Mouse (Mus musculus) lung, adult 2 months (tissue): ENCODE results near the gene Cramp1l. TPM values are rescaled to one million over a fixed set of nuclear protein-coding genes. Genes with fewer than 3 reads are reported as not detected.

Experiments used
- DNase-seq: peaks from one replicate; pipeline ENCODE4 v3.0.0; 2022
- H3K4me1 ChIP-seq: fragments of 200-500 bp; 2 replicates; pipeline ENCODE4 v1.6.1; 2011; ENCODE audit warnings: low read length; ENCODE audit not compliant: control insufficient read depth, insufficient read depth
- H3K4me3 ChIP-seq: fragments of 200-500 bp; replicated peaks from 2 replicates; pipeline ENCODE3; 2011; ENCODE audit warnings: low read depth, mild to moderate bottlenecking, control low read depth, low read length; ENCODE audit errors: extremely low read depth
- CTCF ChIP-seq: fragments of 200-500 bp; IDR thresholded peaks from 2 replicates; pipeline ENCODE4 v1.5.1; 2011; ENCODE audit warnings: mild to moderate bottlenecking, low read length, control low read depth; ENCODE audit not compliant: insufficient read depth
- POLR2A ChIP-seq: fragments of 200-500 bp; IDR thresholded peaks from 2 replicates; pipeline ENCODE4 v1.6.1; 2011; ENCODE audit warnings: low read depth, mild to moderate bottlenecking, control low read depth, low read length, borderline replicate concordance; ENCODE audit errors: extremely low read depth
- WGBS: fragments of 180-500 bp; shearing (Covaris S2); methylation state at CpG from one replicate; pipeline ENCODE4 v1.1.7; 2018; 5-methylcytosine and 5-hydroxymethylcytosine counted together
- polyA plus RNA-seq: library from polyadenylated mRNA; depleted of rRNA; stranded (reverse); fragments of >200 nt; gene quantifications from 2 replicates; pipeline ENCODE4 v1.2.3, GENCODE M21; 2012

Cramp1l gene
- polyA plus RNA-seq, 1 experiment, result 18.0 TPM

DNA sequence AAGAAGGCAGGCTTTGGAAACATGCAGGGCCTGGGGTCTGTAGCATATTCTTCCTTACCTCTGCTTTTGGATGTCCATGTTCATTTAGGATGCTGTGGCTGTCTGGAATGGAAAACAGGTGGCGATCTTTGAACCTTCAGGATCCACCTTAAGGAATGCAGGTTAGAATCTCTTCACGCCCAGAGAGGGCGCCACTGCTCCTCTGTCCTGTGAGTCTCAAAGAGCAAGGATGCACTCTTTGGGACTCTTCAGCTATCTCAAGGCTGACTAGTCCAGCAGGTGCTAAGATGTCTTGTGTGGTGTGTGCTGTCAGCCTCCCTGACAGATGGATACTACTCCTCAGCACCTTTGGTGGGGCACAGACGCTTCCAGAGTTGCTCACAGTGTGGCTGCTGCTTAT is 20.6 kb upstream of the Cramp1l start:
- TF ChIP-seq POLR2A, result no peak
- TF ChIP-seq CTCF, result peak; percentile 68
- no peak overlapping the region for H3K4me3 ChIP-seq
- 65% methylated on average over 4 of the region's 4 CpGs for WGBS
- DNase-seq, result no peak
- H3K4me1 ChIP-seq, result no peaks in the 10 kb centered on the region; the same call in 1 of the 2 replicates

GRCm38 (mm10) chr17:25016292-25017132 is 924 bp upstream of the Cramp1l start:
- TF ChIP-seq CTCF (0 out of 2 replicates have a peak, but pooled peaks have one; percentile 8), POLR2A (peak; percentile 75; the same call in 1 of the 2 replicates)
- whole genome bisulfite sequencing, result under 1% methylated on average over 55 of the region's 55 CpGs

GRCm38 (mm10) chr17:25014841-25015570 is 582 bp downstream of the Cramp1l start:
- H3K4me1 ChIP-seq, result peaks cover 2% of the 10 kb centered on the region; the same call in 1 of the 2 replicates
- DNase-seq, result no peak
- H3K4me3 ChIP-seq, result peak overlapping the region; percentile 88
- TF ChIP-seq POLR2A (0 out of 2 replicates have a peak, but pooled peaks have one; percentile 25), CTCF (no peak)
- whole genome bisulfite sequencing, result under 1% methylated on average over 39 of the region's 39 CpGs

More at GRCm38 (mm10) chr17:25016292-25017132, 924 bp upstream of the Cramp1l start:
- DNase-seq, result peak; percentile 71
- H3K4me1 ChIP-seq, result peaks cover 2% of the 10 kb centered on the region; the same call in 1 of the 2 replicates
- peak overlapping the region; percentile 57 for H3K4me3 ChIP-seq

- no peak; the same call in 1 of the 2 replicates for TF ChIP-seq POLR2A
- no peak for TF ChIP-seq CTCF
Measured at GRCm38 (mm10) chr17:25013606-25014501, 1.7 kb downstream of the Cramp1l start.

DNA sequence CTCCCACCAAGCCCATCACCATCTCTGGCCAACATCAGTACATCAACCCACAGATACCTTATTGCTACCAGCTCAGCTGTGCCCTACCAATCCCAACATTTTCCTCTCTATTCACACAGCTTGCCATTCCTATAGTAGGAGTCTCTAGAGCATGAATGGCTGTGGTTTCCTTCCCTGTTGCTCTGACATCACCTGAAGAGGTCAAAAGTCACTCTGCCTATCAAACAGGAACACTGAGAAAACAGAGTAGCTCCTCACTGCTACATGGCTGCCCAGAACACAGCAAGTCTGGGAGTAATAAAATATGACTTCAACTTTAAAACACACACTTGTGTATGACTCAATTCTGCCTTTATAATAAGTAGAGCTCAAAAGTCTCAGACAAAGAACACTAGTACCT is 8.1 kb downstream of the Cramp1l start:
- no peak for DNase-seq
- Histone ChIP-seq H3K4me3 (no peak overlapping the region), H3K4me1 (peaks cover 3% of the 10 kb centered on the region; the same call in 1 of the 2 replicates)
- no peak for TF ChIP-seq POLR2A

More at GRCm38 (mm10) chr17:25013606-25014501, 1.7 kb downstream of the Cramp1l start:
- peak; percentile 48 for DNase-seq
- WGBS, result under 1% methylated on average over 80 of the region's 81 CpGs
- Histone ChIP-seq H3K4me3 (peak overlapping the region; percentile 88), H3K4me1 (peaks cover 5% of the 10 kb centered on the region)

DNA sequence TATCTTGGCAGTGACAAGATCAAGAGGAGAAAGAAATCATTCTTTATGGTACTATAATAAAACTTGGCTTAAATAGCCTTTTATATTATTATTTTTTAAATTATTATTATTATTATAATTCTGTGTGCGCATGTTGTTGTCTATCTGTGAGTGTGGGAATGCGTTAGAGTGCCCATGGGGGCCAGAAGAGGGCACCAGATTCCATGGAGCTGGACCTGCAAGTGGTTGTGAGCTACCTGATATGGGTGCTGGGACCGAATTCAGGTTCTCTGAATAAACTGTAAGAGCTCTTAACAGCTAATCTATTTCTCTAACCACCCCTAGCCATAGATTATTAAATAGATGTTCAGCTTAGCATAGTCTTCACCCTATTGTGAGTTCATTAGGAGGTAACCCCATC is 10.5 kb downstream of the Cramp1l start:
- Histone ChIP-seq H3K4me3 (no peak overlapping the region), H3K4me1 (peaks cover 3% of the 10 kb centered on the region; the same call in 1 of the 2 replicates)
- 96% methylated on average over 3 of the region's 3 CpGs for WGBS
- TF ChIP-seq POLR2A, result no peak
- TF ChIP-seq CTCF, result 0 out of 2 replicates have a peak, but pooled peaks have one; percentile 9
- no peak for DNase-seq

- WGBS, result 95% methylated on average over 6 of the region's 6 CpGs
- DNase-seq, result no peak
- no peaks in the 10 kb centered on the region for H3K4me1 ChIP-seq
- TF ChIP-seq CTCF, result no peak
- TF ChIP-seq POLR2A, result no peak
- H3K4me3 ChIP-seq, result no peak overlapping the region
Measured at GRCm38 (mm10) chr17:24994721-24995120, 20.9 kb downstream of the Cramp1l start.

GRCm38 (mm10) chr17:24987221-24987620 is 28.4 kb downstream of the Cramp1l start:
- no peak for DNase-seq
- 88% methylated on average over 6 of the region's 6 CpGs for WGBS
- Histone ChIP-seq H3K4me1 (no peaks in the 10 kb centered on the region), H3K4me3 (no peak overlapping the region)
- TF ChIP-seq CTCF (no peak), POLR2A (no peak)
